Mouse (Mus musculus): ENCODE data around the gene Kif1b. TPM values are rescaled to one million over a fixed set of nuclear protein-coding genes. Genes with fewer than 3 reads are reported as not detected.

The Kif1b gene
- total and polyA plus RNA-seq, 3 experiments: 8.8 to 20.2 (median 16.3) TPM

GRCm38 (mm10) chr4:149128467-149128866 is 179.0 kb downstream of the Kif1b start:
- no peak overlapping the region for H3K9ac ChIP-seq (ENCODE audit: control insufficient read depth, low read depth, low read length, poor library complexity, severe bottlenecking)

GRCm38 (mm10) chr4:149126663-149127062 is 180.8 kb downstream of the Kif1b start, which contains the start of gene Cort:
Cort (minus strand) TSS chr4:149126763.
- TF ChIP-seq ZNF384 (IDR thresholded peaks at IDR 0.05; ENCODE audit: low read depth, low read length) (no peak), ETS1 (IDR thresholded peaks at IDR 0.05; ENCODE audit: low read depth, low read length) (no peak), POLR2A (IDR thresholded peaks at IDR 0.05; ENCODE audit: control insufficient read depth in 1 of 2, insufficient read depth in 1 of 2, low read depth in 1 of 2, low read length in 2 of 2, poor library complexity in 1 of 2) (no peak), SMC3 (IDR thresholded peaks at IDR 0.05; ENCODE audit: low read depth, low read length) (no peak), MYC (IDR thresholded peaks at IDR 0.05; ENCODE audit: low read depth, low read length) (no peak), NRF1 (IDR thresholded peaks at IDR 0.05; ENCODE audit: insufficient read depth, low read depth, low read length, poor library complexity, severe bottlenecking) (no peak), CTCF (IDR thresholded peaks at IDR 0.05 in 2 of 3, conservative IDR thresholded peaks at IDR 0.05 in 1 of 3; ENCODE audit: control insufficient read depth in 1 of 3, insufficient read depth in 1 of 3, low read depth in 2 of 3, low read length in 3 of 3, poor library complexity in 1 of 3, severe bottlenecking in 1 of 3) (no peak), MYB (IDR thresholded peaks at IDR 0.05; ENCODE audit: low read depth, low read length) (no peak), SIN3A (IDR thresholded peaks at IDR 0.05; ENCODE audit: low read length) (no peak), MAX (IDR thresholded peaks at IDR 0.05; ENCODE audit: low read length) (no peak), TCF12 (IDR thresholded peaks at IDR 0.05; ENCODE audit: low read depth, low read length) (no peak), EP300 (IDR thresholded peaks at IDR 0.05; ENCODE audit: low read depth in 1 of 2, low read length in 2 of 2) (no peak), ZMIZ1 (IDR thresholded peaks at IDR 0.05; ENCODE audit: low read depth, low read length) (no peak), TAL1 (IDR thresholded peaks at IDR 0.05; ENCODE audit: low read length) (no peak)
- no peaks in the 10 kb centered on the region for H3K27me3 ChIP-seq (ENCODE audit: control insufficient read depth in 1 of 2, insufficient read depth in 2 of 2, low read length in 2 of 2)
- H3K9ac ChIP-seq (ENCODE audit: control insufficient read depth, low read depth, low read length, poor library complexity, severe bottlenecking): no peak within 1 kb of the TSS
- DNase-seq (ENCODE audit: low read depth, low spot score): no peak
- H3K36me3 ChIP-seq (ENCODE audit: control insufficient read depth in 1 of 2, insufficient read depth in 2 of 2, low read length in 2 of 2): no peaks in the 10 kb centered on the region
- H3K4me3 ChIP-seq (ENCODE audit: control insufficient read depth in 1 of 2, insufficient read depth in 1 of 2, low read depth in 2 of 2, low read length in 2 of 2): no peak within 1 kb of the TSS
- H3K4me1 ChIP-seq (ENCODE audit: control insufficient read depth in 1 of 2, insufficient read depth in 2 of 2, low read length in 2 of 2): no peaks in the 10 kb centered on the region
- H3K27ac ChIP-seq (ENCODE audit: control insufficient read depth, low read depth, low read length): no peak within 1 kb of the TSS
- no peaks in the 10 kb centered on the region for H3K79me2 ChIP-seq (ENCODE audit: control insufficient read depth, insufficient read depth, low read length, poor library complexity)
- H3K9me3 ChIP-seq (replicated peaks; ENCODE audit: insufficient read depth, low read length): no peaks in the 10 kb centered on the region

More at GRCm38 (mm10) chr4:149128467-149128866, 179.0 kb downstream of the Kif1b start:
- H3K27me3 ChIP-seq (ENCODE audit: control insufficient read depth in 1 of 2, insufficient read depth in 2 of 2, low read length in 2 of 2): no peaks in the 10 kb centered on the region
- no peaks in the 10 kb centered on the region for H3K4me1 ChIP-seq (ENCODE audit: control insufficient read depth in 1 of 2, insufficient read depth in 2 of 2, low read length in 2 of 2)
- DNase-seq (ENCODE audit: low read depth, low spot score): no peak
- no peak overlapping the region for H3K27ac ChIP-seq (ENCODE audit: control insufficient read depth, low read depth, low read length)
- no peaks in the 10 kb centered on the region for H3K36me3 ChIP-seq (ENCODE audit: control insufficient read depth in 1 of 2, insufficient read depth in 2 of 2, low read length in 2 of 2)
- H3K4me3 ChIP-seq (ENCODE audit: control insufficient read depth in 1 of 2, insufficient read depth in 1 of 2, low read depth in 2 of 2, low read length in 2 of 2): no peak overlapping the region
- TF ChIP-seq MEF2A (IDR thresholded peaks at IDR 0.05; ENCODE audit: extremely low read depth, insufficient replicate concordance, low read depth, low read length, poor library complexity, severe bottlenecking): no peak
- no peak for TF ChIP-seq ZMIZ1 (IDR thresholded peaks at IDR 0.05; ENCODE audit: low read depth, low read length)
- TF ChIP-seq HCFC1 (IDR thresholded peaks at IDR 0.05; ENCODE audit: low read depth, low read length): no peak
- no peak for TF ChIP-seq USF2 (IDR thresholded peaks at IDR 0.05; ENCODE audit: borderline replicate concordance in 1 of 2, insufficient read depth in 1 of 2, low read depth in 1 of 2, low read length in 2 of 2)
- no peak for TF ChIP-seq RAD21 (IDR thresholded peaks at IDR 0.05; ENCODE audit: low read depth, low read length)
- no peak for TF ChIP-seq EP300 (IDR thresholded peaks at IDR 0.05; ENCODE audit: low read depth in 1 of 2, low read length in 2 of 2)
- no peak for TF ChIP-seq NRF1 (IDR thresholded peaks at IDR 0.05; ENCODE audit: insufficient read depth, low read depth, low read length, poor library complexity, severe bottlenecking)
- TF ChIP-seq CTCF (IDR thresholded peaks at IDR 0.05 in 2 of 3, conservative IDR thresholded peaks at IDR 0.05 in 1 of 3; ENCODE audit: control insufficient read depth in 1 of 3, insufficient read depth in 1 of 3, low read depth in 2 of 3, low read length in 3 of 3, poor library complexity in 1 of 3, severe bottlenecking in 1 of 3): no peak
- TF ChIP-seq POLR2A (IDR thresholded peaks at IDR 0.05; ENCODE audit: control insufficient read depth in 1 of 2, insufficient read depth in 1 of 2, low read depth in 1 of 2, low read length in 2 of 2, poor library complexity in 1 of 2): no peak
- no peak for TF ChIP-seq CHD2 (IDR thresholded peaks at IDR 0.05; ENCODE audit: low read length)
- no peak for TF ChIP-seq BHLHE40 (IDR thresholded peaks at IDR 0.05; ENCODE audit: borderline replicate concordance, low read depth, low read length)
- no peak for TF ChIP-seq KAT2A (conservative IDR thresholded peaks at IDR 0.05; ENCODE audit: low read depth, low read length)
- TF ChIP-seq JUND (IDR thresholded peaks at IDR 0.05; ENCODE audit: low read depth, low read length): no peak
- TF ChIP-seq POLR2AphosphoS5 (IDR thresholded peaks at IDR 0.05; ENCODE audit: borderline replicate concordance, low read depth, low read length): no peak
- no peak for TF ChIP-seq TCF12 (IDR thresholded peaks at IDR 0.05; ENCODE audit: low read depth, low read length)
- no peak for TF ChIP-seq ZC3H11A (IDR thresholded peaks at IDR 0.05; ENCODE audit: low read depth, low read length)
- TF ChIP-seq MAFK (IDR thresholded peaks at IDR 0.05; ENCODE audit: borderline replicate concordance, low read depth, low read length): no peak
- no peak for TF ChIP-seq E2F4 (IDR thresholded peaks at IDR 0.05; ENCODE audit: borderline replicate concordance, low read depth, low read length)
- no peak for TF ChIP-seq ELF1 (IDR thresholded peaks at IDR 0.05; ENCODE audit: low read depth, low read length)
- H3K79me2 ChIP-seq (ENCODE audit: control insufficient read depth, insufficient read depth, low read length, poor library complexity): no peaks in the 10 kb centered on the region
- no peaks in the 10 kb centered on the region for H3K9me3 ChIP-seq (replicated peaks; ENCODE audit: insufficient read depth, low read length)
